Mouse (Mus musculus): Measurements from ENCODE around the gene Dok5.

Dok5 gene

DNA sequence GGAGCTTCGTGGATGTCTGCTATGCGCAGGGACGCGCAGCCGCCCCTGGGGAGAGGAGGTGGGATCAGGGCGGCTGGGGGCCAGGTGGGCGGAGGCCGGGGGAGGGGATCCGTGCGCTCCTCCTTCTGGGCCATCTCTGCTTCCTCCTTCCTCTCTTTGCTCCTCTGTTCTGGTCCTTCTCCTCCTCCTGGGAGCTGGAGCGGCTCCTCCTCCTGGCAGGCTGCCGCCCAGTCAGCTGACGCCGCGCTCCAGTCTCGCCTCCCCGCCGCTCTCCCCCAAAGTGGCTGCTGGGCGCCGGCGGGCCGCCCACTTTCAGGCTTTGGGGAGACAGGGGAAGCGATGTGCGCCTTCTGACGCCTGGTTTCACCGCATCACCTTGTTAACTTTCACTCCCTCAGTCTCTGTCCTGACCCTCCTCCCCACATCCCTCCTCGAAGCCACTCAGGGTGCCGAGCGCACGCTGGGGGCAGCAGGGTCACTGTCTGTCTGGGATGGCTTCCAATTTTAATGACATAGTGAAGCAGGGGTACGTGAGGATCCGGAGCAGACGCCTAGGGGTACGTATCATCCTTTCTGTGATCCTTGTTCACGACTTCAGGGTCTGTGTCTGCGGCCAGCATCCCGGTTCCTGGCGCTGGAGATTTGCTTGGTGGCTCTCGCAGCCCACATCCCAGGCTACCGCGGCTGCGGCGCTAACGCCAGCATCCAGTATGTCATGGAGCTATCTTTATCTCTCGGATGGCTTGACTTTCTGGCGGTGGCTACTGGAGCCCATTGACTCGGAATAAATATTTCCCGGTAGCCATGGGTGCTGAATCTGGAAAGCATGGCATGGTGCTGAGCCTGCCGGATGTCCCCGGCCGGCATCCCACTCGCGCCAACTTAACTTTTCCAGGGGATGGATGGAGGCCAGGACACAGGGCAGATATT lies at the start of gene Dok5:
Gene Dok5 (plus strand): TSS at position 176 of the 930 bp plus-strand sequence.
- no peak for DNase-seq (ENCODE audit: low spot score)

DNA sequence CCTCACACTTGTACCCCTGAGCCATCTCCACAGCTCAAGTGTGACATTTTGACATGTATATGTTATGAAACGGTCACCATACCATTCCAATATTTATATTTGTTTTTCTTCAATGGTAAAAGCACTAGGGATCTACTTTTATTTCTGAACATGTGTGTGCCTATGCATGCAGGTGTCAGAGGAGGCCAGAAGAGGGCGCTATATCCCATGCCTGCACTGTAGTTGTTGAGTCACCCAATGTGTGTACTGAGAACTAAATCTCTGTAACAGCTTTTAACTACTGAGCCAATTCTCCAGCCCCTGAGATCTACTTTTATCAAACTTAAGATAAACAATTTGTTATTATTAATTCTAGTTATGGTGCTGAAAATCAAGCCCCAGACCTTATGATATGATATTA lies 48.2 kb upstream of the Dok5 start:
- no peak for DNase-seq (ENCODE audit: low spot score)

DNA sequence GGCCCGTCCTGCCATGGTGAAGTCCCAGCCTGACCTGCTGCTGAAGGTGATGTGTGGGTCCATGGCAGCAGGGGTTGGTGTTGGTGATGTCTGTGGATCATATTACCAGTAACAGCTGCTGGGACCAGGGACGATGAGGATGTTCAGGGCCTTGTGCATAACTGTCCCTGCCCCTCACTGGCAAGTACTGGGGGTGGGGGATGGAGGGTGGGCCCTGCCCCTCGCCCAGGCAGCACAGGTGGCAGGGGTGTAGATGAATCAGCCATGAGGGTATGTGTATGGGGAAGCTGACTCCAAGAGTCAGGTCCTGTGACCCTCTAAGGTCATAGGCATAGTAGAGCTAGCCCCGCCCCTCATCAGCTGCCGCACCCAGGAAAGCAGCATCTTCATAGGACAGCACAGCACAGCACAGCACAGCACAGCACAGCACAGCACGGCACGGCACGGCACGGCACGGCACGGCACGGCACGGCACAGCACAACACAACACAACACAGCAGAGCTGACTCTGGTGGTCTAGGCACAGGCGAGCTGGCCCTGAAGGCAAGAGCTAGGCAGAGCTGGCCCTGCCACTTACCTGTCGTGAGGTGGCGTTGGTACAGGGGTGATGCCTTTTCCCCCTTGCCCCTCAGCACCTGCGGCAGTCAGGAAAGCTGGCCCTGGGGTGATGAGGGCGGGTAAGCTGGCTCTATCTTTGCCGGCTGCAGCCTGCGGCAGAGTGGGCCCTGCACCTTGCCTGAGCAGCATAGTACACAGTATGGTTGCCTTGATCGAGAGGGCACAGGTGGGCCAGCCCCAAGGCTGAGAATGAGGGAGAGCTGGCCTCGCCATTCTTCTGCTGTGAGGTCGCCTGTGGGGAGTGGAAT lies 36.3 kb upstream of the Dok5 start:
- DNase-seq (ENCODE audit: low spot score): no peak

DNA sequence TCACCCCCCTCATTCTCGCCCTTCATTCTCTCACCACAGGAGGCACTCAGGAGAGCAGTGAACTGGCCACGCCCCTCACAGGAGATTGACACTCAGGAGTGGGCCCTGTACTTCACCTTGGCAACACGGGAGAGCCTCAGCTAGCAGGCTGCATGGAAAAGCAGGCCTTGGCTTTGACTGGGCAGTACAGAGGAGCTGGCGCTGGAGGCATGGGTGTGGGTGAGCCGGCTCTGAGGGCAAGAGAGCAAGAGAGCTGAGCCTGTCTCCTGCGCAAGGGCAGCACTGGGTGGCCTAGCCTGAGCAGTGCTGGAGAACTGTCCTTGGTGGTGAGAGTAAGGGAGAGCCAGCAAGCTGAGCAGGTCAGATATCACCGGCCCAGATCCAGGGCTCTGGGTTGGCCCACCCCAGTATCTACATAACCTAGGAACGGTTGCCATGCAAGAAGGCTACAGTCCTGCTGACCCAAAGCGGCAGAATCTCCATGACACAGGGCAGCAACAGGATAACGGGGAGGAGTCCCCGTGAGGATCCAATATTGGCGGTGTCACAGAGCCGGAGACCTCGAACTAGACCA lies 35.6 kb upstream of the Dok5 start:
- DNase-seq (ENCODE audit: low spot score): no peak

DNA sequence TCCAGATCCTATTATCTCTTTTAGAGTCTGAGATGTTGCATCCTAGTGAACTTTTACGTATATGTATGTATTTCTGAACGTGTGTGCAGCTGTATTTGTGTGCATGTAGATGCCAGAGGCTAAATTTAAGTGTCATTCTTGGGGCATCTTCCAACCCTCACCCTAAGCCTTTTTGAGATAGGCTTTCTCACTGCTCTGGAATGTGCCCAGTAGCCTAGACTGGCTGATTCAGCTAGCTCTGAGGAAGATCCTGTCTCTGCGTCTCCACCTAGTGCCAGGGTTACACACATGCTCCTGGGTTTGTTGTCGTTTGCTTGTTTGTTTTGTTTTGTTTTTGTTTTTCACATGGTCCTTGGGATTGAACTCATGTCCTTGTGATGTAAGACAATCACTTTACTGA lies 31.1 kb upstream of the Dok5 start:
- DNase-seq (ENCODE audit: low spot score): no peak

DNA sequence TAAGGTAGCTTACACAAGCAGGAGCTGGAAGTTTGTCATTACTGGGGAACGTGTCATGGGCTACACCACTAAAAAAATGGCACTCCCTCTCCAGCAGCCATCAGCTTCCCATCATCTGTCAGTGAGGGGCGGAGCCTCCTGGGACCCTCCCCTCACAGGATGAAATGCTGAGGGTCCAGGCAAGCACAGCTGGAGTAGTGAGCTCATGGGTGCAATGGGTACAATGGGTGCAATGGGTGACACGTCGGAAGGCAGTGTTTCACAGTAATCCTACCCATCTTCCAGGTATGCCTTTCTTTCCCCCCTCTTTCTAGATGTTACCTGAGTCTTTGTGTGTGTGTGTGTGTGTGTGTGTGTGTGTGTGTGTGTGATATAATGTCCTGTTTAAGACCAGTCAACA lies 25.1 kb upstream of the Dok5 start:
- DNase-seq (ENCODE audit: low spot score): no peak

DNA sequence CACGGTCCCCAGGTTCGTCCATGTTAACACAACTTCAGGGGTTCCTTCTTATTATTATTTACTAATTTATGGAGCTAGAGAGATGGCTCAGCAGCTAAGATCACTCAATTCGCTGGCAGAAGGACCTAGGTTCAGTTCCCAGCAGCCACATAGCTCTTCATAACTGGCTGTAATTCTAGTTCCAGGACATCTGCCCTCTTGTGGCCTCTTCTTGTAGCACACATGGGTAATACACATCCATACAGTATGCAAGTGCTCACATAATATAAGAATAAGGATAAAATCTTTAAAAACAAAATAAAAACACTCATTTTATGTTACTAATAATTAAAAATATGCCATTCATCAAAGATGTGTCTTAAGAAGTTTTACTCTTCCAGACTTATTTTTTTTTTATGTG lies 23.9 kb upstream of the Dok5 start:
- no peak for DNase-seq (ENCODE audit: low spot score)

DNA sequence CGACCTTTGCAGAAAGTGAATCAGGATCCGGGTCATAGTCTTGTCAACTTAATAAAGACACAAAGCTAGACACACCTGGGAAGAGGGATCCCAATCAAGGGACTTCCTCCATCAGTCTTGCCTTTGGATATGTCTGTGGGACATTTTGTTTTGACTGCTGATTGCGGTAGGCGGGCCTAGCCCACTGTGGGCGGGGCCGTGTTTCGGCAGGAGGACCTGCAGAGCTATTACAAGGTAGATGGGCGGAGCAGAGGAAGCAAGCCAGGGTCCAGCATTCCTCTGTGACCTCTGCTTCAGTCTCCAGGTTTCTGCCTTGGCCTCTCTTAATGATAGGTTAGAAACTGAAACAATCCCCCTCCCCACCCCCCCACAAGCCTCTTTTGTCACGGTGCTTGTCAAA lies 22.7 kb upstream of the Dok5 start:
- no peak for DNase-seq (ENCODE audit: low spot score)

DNA sequence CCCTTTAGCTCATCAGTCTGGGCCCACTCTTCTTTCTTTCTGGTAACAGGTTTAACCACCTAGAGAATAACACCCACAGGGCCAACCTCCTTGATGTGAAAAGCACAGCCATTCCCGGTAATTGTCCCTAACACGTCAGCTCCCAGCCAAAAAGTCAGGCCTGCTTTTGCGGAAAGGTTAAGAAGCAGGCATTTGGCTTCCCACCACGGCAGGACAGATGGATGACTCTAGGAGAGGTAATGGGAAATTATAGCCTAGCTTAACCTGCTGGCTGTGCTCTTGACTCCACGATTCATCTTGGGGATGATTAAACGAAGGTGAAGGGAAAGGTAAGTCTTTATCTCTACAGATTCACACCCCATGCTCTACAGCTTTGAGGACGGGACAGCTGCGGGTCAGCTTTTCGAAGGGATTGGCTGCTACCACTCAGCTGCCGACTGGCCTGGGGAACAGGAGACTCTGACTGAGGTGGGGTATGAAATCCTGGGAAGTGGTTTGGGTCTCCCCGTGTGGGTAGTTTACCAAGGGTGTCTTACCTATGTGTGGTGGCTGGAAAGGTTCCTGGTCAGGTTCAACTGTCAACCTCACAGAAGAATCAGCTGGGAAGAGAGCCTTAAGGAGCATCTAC lies 18.8 kb upstream of the Dok5 start:
- DNase-seq (ENCODE audit: low spot score): no peak

DNA sequence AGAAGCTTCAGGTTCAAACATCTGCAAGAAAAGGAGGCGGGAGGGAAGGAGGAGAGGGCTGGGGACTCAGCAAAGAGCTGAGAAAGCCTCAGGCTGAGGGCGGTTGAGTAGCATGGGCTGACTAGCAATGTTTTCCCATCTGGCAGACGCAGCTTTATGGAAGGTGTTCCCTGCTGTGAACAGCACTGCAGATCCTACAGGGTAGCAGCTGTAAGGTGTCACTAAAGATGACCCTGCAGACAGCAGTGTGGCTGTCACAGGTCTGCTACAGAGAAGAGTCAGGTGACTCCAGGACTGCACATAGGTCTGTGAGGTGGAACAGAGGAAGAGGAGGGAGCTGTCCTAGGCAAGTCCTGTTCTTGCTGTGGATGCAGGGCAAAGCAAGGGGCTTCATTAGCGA lies 11.2 kb upstream of the Dok5 start:
- no peak for DNase-seq (ENCODE audit: low spot score)

DNA sequence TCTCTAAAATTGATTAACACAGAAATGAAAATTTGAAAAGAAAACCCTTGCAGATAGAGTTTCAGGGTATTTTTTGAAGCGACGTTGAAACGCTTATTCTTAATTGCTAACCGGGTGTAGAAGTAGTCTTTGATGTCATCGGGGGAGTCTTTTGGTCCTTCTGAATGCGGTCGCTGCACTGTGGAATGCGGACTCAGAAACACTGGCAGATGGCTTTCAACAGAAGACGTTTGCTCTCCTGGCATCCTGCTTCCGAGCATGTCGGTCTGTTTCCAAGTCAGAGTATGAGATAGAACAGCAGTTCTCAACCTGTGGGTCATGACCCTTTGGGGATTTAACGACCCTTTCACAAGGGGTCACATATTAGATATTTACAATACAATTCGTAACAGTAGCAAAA lies 7.5 kb upstream of the Dok5 start:
- no peak for DNase-seq (ENCODE audit: low spot score)

DNA sequence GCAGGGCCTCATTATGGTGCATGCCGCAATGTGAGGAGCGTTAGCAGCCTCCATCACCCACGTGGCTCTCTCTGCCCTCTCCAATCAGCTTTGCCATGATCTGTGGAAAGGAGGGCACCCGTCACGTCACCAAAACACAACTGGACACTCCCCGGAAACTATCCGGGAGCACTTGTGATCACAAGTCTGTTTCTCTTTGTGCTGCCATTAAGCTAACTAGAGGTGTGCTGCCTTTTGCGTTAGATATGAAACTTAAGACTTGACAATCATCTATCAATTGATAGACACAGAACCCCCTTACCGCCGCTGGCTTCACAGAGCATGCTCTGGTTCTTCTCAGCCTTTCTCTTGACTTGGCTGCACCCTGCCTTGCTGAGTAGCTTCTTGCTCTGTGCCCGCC lies 6.9 kb upstream of the Dok5 start:
- no peak for DNase-seq (ENCODE audit: low spot score)

DNA sequence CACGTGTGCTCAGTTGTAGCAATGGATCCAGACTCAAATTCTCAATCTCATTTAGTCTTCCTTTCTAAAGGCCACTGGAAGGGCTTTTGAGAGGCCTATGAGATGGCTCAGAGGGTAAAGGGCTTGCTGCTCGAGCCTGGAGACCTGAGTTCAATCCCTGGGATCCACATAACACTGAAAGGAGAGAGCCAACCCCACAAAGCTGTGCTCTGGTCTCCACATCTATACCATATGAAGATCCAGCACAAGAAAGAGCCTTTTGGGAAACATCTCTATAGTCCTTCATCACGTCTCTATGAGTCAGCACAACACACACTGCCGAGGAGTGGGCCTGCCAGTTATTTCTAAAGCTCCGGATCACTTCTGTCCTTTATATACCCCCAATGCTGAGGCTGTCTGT lies 5.8 kb upstream of the Dok5 start:
- no peak for DNase-seq (ENCODE audit: low spot score)

DNA sequence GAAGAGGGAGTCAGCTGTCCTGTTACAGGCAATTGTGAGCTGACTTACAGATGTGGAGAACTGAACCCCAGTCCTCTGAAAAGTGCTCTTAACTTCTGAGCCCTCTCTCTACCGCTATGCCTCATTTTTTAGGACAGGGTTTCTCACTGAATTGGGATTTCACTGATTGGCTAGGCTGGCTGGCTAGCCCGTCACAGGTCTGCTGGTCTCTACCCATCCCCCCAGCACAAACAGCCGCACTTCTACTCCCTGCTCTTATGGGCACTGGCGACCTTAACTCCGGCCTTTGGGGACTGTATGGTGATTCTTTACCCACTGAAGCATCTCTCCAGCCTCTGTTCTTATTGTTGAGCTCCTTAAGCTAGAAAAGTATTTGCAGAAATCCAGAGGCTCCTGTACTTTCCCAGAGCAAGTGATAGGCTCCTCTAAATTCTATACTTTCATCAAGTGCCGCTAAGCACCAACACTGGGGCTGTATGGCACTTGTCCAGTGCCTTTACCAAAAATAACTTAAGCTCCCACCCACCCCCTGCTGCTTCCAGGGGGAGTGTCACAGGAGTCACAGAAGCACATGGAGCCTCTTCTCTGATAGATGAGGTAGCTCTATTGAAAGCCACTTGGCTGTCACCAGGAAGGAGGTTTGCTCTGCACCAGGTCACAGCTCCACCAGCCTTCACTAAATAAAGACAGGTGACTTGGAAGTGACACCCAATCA lies 4.5 kb upstream of the Dok5 start:
- DNase-seq (ENCODE audit: low spot score): no peak

DNA sequence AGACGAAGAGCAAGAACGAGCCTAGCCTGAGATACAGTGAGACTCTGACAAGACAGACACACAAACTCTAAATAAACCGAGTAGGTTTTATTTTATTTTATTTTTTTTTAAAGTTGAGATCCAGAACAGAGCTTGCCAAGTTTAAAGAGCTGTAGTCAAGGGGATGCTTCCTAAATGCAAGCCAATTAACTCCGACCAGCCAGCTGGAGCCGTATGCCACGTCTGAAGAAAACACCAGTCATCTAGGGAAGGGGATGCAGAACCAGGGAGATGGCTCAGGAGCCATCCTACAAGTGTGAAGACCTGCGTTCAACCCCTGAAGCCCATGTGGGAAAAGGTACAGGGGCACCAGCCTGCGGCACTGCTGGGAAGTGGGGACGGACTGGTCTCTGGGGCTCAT lies 2.7 kb upstream of the Dok5 start:
- no peak for DNase-seq (ENCODE audit: low spot score)

DNA sequence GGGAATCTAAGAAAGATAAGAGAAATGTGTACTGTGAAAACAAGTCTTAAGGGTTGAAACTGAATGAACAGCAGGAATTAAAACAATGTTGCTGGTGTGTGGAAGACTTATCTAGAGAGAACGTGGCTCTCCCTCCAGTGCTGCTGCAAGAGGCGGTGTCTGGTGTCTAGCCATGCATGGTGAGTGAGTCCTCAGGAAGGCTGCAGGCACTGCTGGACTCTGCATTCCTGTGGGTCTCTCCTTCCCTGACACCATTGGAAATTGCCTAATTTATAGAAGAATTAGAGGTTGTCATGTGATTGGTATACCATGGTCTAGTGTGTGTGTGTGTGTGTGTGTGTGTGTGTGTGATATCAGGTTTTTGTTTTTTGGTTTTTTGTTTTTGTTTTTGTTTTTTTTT lies 1.9 kb upstream of the Dok5 start:
- no peak for DNase-seq (ENCODE audit: low spot score)

DNA sequence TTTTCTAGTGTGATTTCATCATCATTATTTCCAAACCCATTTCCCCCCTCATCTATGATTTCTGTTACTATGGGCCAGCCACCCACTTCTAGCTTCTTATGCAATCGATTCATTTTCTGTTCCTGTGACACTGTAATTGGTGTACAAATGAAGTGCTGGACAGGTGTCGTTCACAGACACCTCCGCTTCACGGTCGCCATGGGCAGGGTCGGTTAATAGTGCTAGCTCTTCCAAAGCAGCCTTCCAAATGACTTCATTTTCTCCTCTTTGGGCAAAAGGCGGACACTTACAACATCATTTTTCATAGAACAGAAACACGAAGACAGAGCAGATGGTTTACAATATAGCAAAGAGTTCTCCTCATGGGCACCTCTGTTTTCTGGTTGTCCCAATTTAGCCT lies 1.5 kb upstream of the Dok5 start:
- DNase-seq (ENCODE audit: low spot score): no peak

DNA sequence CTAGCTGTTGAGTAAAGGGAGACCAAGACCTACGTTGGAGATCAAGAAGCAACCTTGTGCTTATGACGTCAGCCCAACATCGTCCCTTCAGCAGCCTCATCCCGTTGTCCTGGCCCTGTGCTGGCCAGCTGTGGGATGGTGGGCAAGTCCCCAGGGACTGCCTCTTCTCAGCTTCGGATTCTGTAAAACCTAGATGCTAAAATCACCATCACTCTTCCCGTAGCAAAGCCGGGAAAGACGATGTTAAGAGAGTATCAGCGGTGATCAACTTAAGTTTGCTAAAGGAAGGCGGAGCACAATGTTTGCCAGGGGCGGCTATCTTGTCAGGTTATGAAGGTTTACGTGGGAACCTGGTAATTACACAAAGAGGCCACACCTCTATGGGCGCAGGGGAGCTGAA lies 826 bp upstream of the Dok5 start:
- no peak for DNase-seq (ENCODE audit: low spot score)

DNA sequence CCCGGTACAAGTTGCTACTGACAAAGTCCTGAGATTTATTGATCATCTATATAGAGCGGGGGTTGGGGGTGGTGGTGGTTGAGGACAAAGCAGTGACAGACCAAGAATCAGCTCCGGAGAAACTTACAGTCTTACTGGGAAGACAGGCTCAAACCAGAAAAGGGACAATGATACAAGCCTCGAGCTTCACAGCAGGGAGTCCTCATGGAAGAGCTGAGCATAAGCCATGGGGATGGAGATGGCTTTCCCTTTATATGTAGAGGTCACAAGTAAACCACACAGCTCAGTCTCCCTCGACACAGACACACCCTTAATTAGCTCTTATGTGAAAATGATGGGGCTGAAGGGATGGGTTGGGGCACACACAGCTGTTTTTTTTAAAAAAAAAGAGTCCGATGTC lies 402 bp upstream of the Dok5 start:
- DNase-seq (ENCODE audit: low spot score): no peak

DNA sequence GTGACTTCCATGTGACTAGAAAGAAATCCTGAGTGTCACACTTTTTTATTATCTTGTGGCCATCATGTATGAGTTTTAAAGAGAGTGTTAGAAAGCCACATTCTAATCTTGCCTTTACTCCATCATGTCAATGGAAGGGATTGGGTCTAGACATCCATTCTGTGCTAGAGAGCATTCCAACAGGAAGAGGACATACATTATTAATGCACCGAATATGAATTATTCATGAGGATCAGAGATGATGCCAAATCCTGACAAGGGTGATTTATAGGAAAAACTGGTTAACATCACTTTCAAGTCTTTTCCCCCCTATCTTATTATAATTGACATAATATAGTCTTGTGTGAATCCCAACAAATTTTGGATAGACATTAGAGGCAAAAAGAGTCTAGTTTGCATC lies 2.1 kb downstream of the Dok5 start:
- no peak for DNase-seq (ENCODE audit: low spot score)

DNA sequence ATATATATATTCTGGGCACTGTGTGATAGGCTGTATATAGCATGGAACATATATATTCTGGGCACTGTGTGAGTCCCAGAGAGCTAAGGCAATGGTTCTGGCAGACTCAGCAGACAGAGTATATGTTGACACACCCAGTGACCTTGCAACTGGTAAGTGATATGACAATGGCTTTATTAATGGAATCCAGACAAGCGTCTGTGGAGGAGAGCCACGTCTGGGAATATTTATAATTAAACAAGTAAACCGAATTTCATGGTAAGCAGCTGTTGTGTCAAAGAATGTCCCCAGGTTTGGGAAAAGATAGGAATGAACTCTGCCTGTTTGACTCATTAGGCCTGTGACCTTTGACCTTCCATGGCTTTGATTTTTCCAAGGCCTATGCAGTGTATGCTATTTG lies 2.8 kb downstream of the Dok5 start:
- DNase-seq (ENCODE audit: low spot score): no peak

DNA sequence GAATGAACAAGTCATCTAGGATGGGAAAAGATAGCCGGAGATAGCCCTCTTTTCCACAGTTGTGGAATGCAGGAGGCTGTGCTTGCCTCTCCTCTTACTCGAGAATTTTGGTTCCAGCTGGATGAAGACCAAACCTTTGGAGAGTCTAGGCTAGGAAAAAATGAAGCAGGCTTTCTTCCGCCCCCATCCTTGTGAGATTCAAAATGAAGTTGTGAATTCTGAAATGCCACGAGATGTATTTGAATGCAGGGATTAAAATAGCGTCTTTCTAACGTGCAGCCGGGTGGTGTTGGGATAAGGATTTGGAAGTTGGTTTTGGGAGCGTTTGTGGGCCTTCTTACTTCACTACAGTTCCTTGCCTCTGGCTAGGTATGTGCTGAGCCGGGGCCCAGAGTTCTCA lies 6.8 kb downstream of the Dok5 start:
- no peak for DNase-seq (ENCODE audit: low spot score)

All from spleen, adult 12 weeks (tissue).